Mouse (Mus musculus): ENCODE data around the gene Trpc5.

DNA sequence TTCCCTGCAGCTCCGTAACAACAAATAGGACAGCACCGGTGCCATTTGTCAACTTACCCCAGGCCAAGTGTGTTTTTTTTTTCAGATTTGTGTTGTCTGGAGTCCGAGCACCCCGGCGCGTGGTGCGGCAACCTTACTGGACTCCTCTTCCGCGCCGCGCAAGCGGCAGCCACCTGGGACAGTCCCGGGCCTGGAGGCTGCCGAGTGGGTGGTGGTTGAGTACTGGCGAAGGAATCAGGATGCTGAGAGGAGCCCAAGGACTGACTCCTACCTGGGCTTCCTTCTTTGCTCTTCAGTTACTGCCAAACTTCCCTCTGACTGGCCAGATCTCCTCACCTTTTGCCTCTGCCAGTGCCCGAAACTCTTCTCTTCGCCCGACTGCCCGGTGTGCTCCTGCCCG is 238 bp downstream of the Trpc5 start:
- TF ChIP-seq CTCF (IDR thresholded peaks at IDR 0.05; ENCODE audit: low read depth) (no peak), EP300 (IDR thresholded peaks at IDR 0.05; ENCODE audit: low read depth) (no peak)
